Mouse (Mus musculus) embryonic facial prominence, embryonic 15.5 days (tissue): ENCODE data around the gene Hlcs. TPM values are rescaled to one million over a fixed set of nuclear protein-coding genes. Genes with fewer than 3 reads are reported as not detected.
A peak's percentile ranks its signal among the peaks of the same experiment; 100 is the strongest.
"Not testable (repeated sequence)": the region's sequence is repeated elsewhere in the genome, so short reads cannot be mapped to it uniquely, and the experiment has no call there.

Experiments
- ATAC-seq: fragments of 200-750 bp; cut with Nextera tagmentation; 2 replicates; pipeline ENCODE4 v1.8.0; 2017; ENCODE audit warnings: low read depth, moderate TSS enrichment; ENCODE audit not compliant: insufficient number of reproducible peaks, low FRiP score, low TSS enrichment
- H3K27ac ChIP-seq: fragments of 300-500 bp; sonication (generic); replicated peaks from 2 replicates; pipeline ENCODE4 v1.5.1; 2015; ENCODE audit warnings: mild to moderate bottlenecking, inconsistent platforms
- H3K27me3 ChIP-seq: fragments of 300-500 bp; sonication (generic); 2 replicates; pipeline ENCODE4 v1.6.1; 2015; ENCODE audit warnings: inconsistent platforms
- H3K36me3 ChIP-seq: fragments of 300-500 bp; sonication (generic); 2 replicates; pipeline ENCODE4 v1.6.1; 2015; ENCODE audit warnings: mild to moderate bottlenecking, inconsistent platforms
- H3K4me1 ChIP-seq: fragments of 300-500 bp; sonication (generic); 2 replicates; pipeline ENCODE4 v1.6.1; 2015; ENCODE audit warnings: inconsistent platforms
- H3K4me2 ChIP-seq: fragments of 300-500 bp; sonication (generic); replicated peaks from 2 replicates; pipeline ENCODE4 v1.6.1; 2015; ENCODE audit warnings: mild to moderate bottlenecking, inconsistent platforms
- H3K4me3 ChIP-seq: fragments of 300-500 bp; sonication (generic); replicated peaks from 2 replicates; pipeline ENCODE4 v1.5.1; 2015; ENCODE audit warnings: mild to moderate bottlenecking, inconsistent platforms
- H3K9ac ChIP-seq: fragments of 300-500 bp; sonication (generic); 2 replicates; pipeline ENCODE4 v1.6.1; 2015; ENCODE audit warnings: inconsistent platforms
- H3K9me3 ChIP-seq: fragments of 300-500 bp; sonication (generic); replicated peaks from 2 replicates; pipeline ENCODE4 v1.6.1; 2016; ENCODE audit warnings: inconsistent platforms
- WGBS: fragments of 180-500 bp; shearing (Covaris S2); methylation state at CpG from one replicate; pipeline ENCODE4 v1.1.7; 2015; 5-methylcytosine and 5-hydroxymethylcytosine counted together
- polyA plus RNA-seq: library from polyadenylated mRNA; unstranded; fragments of >200 nt; fragmentation: Nextera tagmentation; extraction: Ambion mirVana; gene quantifications from 2 replicates; pipeline ENCODE4 v1.2.1, GENCODE M21; 2015

The Hlcs gene
- polyA plus RNA-seq, 1 experiment from 2014 or later, result 11.1 TPM

DNA sequence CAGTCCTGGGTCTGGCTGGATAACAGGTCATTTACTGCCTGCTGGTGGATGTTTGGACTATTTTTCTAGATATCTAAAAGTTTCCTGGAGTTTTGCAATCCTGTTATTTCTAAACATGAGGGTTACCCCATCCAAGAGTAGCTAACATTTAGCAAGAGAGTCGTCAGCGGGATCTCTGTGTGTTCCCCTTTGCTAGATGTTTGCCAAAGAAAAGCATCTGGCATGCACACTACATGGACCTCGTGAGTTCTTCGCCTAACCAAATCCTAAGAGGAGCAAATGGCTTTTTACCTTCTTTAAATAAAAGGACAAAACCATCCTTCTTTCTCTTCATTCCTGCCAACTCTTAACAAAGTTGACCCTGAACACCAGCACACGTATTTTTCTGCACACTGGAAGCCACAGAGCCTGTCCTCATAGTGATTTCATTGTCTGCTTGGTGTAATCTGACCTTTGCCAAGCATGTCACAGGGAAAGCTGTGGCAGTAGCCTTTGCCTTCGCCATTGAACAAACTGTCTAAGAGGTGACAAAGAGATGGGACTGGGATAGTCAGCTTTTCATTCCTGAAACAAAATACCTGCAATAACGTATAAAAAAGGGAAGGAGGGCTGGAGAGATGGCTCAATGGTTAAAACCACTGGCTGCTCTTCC lies 33.8 kb upstream of the Hlcs start:
- Histone ChIP-seq H3K27me3 (no peaks in the 10 kb centered on the region), H3K27ac (no peak overlapping the region), H3K36me3 (no peaks in the 10 kb centered on the region), H3K4me1 (peaks cover 10% of the 10 kb centered on the region), H3K4me3 (no peak overlapping the region), H3K9ac (no peak overlapping the region), H3K9me3 (no peaks in the 10 kb centered on the region), H3K4me2 (no peak overlapping the region)
- WGBS, result 64% methylated on average over 7 of the region's 7 CpGs
- ATAC-seq, result no peak

DNA sequence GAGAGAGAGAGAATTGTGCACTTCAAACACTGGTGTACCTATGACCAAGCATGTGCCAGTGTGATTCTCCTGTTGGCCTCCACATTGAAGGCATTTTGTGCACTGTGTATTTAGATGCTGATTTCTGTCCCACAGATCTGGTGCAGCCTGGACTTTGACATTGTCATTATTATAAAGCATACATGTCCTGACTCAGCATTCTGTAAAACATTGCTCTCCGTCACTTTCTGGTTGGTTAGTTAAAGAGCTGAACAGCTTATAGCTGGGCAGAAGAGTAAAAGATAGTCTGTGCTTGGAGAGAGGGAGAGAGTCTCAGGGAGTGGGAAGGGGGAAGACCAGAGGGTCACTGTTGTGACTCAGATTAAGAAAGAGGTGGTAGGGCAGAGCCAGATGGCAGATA lies 32.4 kb upstream of the Hlcs start:
- ATAC-seq, result no peak
- Histone ChIP-seq H3K4me2 (no peak overlapping the region), H3K27me3 (no peaks in the 10 kb centered on the region), H3K4me1 (peaks cover 10% of the 10 kb centered on the region), H3K27ac (no peak overlapping the region), H3K36me3 (no peaks in the 10 kb centered on the region), H3K9ac (no peak overlapping the region), H3K9me3 (no peaks in the 10 kb centered on the region), H3K4me3 (no peak overlapping the region)
- WGBS, result 84% methylated on average over 1 of the region's 1 CpGs

DNA sequence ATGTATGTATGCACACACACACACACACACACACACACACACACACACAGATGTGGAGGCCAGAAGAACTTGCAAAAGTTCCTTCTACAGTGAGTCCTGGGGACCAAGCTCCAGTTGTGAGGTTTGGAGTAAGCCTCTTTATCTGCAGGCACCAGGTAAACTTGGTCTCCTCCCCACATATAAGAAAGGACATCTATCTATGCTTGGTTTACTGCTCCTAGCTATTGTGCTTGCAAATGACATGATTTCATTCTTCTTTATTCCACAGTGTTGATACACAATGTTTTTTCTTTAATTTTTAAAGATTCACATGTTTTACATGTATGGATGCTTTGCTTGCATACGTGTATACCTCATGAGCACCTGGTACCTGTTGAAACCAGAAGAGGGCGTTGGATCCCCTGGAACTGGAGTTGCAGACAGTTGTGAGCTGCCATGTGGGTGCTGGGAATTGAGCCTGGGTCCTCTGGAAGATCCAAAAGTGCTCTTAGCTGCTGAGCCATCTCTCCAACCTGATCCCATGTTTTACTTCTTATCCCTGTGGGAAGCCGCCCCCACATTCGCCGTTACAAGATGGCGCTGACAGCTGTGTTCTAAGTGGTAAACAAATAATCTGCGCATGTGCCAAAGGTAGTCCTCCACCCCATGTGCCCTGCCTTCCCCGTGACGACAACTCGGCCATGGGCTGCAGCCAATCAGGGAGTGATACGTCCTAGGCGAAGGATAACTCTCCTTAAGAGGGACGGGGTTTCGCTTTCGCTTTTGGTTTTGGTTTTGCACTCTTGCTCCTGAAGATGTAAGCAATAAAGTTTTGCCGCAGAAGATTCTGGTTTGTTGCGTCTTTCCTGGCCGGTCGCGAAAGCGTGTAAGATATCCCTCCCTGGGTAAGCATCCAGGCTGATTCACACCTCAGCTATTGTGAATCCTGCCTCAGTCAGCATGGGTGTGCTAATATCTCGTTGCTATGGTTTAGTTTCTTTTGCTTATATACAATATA lies 26.1 kb upstream of the Hlcs start:
- not testable (repeated sequence) for H3K27me3 ChIP-seq, H3K9ac ChIP-seq, H3K4me1 ChIP-seq, ATAC-seq, H3K27ac ChIP-seq, H3K4me3 ChIP-seq, H3K36me3 ChIP-seq, H3K9me3 ChIP-seq, H3K4me2 ChIP-seq
- 91% methylated on average over 22 of the region's 22 CpGs for WGBS

DNA sequence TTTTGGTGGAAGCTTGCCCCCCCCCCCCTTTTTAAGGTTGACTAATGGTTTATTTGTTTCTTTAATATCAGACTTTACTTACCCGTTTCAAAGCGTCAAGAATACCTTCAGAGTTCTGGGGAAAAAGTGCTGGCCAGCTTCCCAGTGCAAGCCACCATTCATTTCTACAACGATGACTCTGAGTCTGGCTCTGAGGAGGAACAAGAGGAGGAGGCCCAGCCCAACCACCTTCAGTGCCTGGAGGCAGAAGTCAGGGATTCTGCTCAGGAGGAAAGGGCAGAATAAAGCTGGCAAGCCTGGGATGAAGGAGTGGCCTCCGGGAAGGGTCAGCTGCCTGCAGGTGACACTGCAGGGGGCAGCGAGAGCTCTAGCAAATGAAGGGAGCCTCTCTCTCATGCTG lies 22.3 kb upstream of the Hlcs start:
- no peak overlapping the region for H3K4me3 ChIP-seq
- no peaks in the 10 kb centered on the region for H3K4me1 ChIP-seq
- no peak overlapping the region for H3K27ac ChIP-seq
- no peak for ATAC-seq
- H3K4me2 ChIP-seq, result no peak overlapping the region
- H3K27me3 ChIP-seq, result no peaks in the 10 kb centered on the region
- no peaks in the 10 kb centered on the region for H3K36me3 ChIP-seq
- no peaks in the 10 kb centered on the region for H3K9me3 ChIP-seq
- H3K9ac ChIP-seq, result no peak overlapping the region
- WGBS, result 34% methylated on average over 5 of the region's 5 CpGs

DNA sequence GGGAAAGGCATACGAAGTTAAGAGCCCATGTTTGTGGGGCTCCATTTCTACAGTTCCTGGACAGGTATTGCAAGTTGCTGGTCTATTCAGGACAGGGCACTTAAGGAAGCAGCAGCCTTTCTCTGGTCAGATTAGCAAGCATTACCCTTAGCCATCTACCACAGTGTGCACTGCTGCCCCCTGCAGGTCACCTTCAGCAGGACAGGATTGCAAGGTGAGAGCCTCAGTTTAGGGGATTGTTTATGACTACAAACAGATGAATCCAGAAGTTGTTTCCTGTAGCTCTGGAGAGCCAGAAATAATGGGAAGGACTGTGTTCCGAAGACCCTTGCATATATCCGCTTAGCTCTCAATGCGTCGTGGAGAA lies 18.5 kb upstream of the Hlcs start:
- peaks cover 22% of the 10 kb centered on the region; the same call in 1 of the 2 replicates for H3K4me1 ChIP-seq
- H3K9ac ChIP-seq, result no peak overlapping the region
- H3K4me2 ChIP-seq, result no peak overlapping the region
- no peaks in the 10 kb centered on the region for H3K36me3 ChIP-seq
- H3K4me3 ChIP-seq, result no peak overlapping the region
- no peak overlapping the region for H3K27ac ChIP-seq
- H3K9me3 ChIP-seq, result no peaks in the 10 kb centered on the region
- H3K27me3 ChIP-seq, result peaks cover 13% of the 10 kb centered on the region
- 55% methylated on average over 5 of the region's 5 CpGs for WGBS
- no peak for ATAC-seq

DNA sequence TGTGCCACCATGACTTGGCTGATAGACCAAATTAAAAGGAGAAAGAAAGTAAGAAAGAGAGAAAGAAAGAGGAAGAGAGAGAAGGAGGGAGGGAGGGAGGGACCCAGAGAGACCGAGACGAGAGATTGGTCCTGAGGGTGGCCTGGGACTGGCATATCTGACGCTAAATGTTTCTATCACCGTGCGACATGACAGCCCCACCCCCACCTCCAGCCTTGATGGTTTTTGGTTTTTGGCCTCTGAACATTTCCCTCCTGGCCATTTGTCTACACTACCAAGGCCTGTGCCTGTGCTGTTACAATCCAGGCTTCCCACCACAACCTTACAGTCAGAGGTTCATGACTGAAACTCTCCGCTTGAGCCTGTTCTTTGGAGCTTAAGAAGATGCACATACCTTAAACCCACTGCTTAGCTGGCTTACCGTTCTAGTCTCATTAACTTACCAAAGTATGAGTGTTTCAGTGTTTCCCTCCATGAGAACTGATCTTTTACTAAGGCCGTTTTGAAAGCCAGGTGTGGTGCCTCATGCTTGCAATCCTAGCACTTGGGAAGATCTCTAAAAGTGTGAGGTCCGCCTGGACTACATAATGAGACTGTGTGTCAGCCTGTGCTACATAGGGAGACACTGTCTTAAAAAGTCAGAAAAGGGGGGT lies 18.0 kb upstream of the Hlcs start:
- no peak overlapping the region for H3K4me3 ChIP-seq
- H3K4me2 ChIP-seq, result no peak overlapping the region
- no peak overlapping the region for H3K27ac ChIP-seq
- no peak for ATAC-seq
- H3K9me3 ChIP-seq, result no peaks in the 10 kb centered on the region
- WGBS, result 79% methylated on average over 9 of the region's 9 CpGs
- H3K36me3 ChIP-seq, result no peaks in the 10 kb centered on the region
- no peak overlapping the region for H3K9ac ChIP-seq
- peaks cover 16% of the 10 kb centered on the region for H3K27me3 ChIP-seq
- peaks cover 22% of the 10 kb centered on the region; the same call in 1 of the 2 replicates for H3K4me1 ChIP-seq

DNA sequence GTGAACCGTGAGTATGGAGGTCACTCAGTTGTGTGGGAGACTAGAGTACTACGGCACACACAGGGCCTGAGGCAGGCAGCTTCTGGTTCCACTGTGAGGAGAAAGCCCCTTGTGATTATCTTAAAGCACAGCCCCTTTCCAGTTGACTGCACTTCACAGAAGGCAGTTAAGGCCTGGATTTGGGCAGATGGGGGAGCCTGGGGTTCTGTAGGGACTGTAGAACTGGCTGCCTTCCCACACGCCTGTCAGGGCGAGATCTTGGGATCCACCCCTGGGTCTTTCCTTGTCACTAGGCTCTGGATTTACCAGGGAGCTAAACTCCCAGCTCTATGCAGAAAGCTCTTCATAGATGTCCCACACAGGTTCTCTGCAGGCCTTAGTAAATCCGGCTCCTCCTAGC lies 17.1 kb upstream of the Hlcs start:
- peaks cover 16% of the 10 kb centered on the region for H3K27me3 ChIP-seq
- no peak for ATAC-seq

DNA sequence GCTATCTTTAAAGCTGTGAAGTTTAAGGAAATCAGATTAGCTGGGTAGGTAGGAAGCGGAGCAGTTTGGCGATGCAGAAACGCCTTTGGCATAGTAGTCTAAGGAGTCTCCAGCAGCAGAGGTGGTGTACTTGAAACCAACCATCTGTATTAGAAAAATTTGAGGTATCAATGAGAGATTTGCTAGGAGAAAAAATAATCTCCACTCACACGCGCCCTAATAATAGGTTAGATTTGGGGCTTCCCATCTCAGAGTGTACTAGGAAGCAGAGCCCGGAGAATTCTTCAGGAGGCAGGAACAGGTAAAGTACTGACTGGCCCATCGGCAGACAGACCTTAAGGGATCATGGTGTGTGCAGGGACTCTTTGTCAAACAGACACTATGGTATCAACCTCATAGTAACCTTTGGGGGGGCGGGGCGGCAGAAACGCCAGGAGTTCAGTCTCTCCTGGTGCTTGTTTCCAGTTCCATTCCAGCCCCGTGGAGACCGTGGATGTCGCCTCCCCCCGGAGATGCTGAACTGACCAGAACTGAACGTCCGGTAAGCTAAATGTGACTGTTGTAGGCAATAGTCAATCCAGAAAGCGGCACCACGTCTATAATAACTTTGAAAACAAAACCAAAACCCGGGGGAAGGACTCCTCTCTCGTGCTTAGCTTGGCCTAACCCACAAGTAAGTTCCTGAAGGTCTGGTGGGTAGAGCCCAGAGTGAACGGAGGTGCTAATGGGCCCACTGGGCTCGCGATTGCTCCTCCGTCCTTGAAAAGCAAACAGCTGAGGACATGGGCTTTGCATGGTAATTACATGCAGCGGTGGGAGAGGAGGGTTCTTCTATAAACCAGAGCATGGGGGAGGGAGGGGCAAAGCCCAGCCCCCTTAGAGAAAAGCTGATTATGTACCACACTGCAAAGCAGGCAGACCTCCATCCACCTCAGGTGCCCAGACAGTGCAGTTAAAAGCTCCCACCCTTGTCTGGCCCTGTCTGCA lies 15.8 kb upstream of the Hlcs start:
- Histone ChIP-seq H3K27me3 (peaks cover 20% of the 10 kb centered on the region), H3K27ac (no peak overlapping the region), H3K9me3 (no peaks in the 10 kb centered on the region), H3K4me3 (peak overlapping the region; percentile 48), H3K4me2 (peak overlapping the region; percentile 84), H3K36me3 (no peaks in the 10 kb centered on the region), H3K4me1 (peaks cover 22% of the 10 kb centered on the region; the same call in 1 of the 2 replicates), H3K9ac (no peak overlapping the region)
- 9% methylated on average over 25 of the region's 25 CpGs for WGBS
- ATAC-seq, result no peak

More for the DNA sequence above, 17.1 kb upstream of the Hlcs start:
- Histone ChIP-seq H3K36me3 (no peaks in the 10 kb centered on the region), H3K4me3 (no peak overlapping the region), H3K4me1 (peaks cover 22% of the 10 kb centered on the region; the same call in 1 of the 2 replicates), H3K4me2 (no peak overlapping the region), H3K27ac (no peak overlapping the region), H3K9ac (no peak overlapping the region), H3K9me3 (no peaks in the 10 kb centered on the region)
- WGBS, result 55% methylated on average over 5 of the region's 5 CpGs

DNA sequence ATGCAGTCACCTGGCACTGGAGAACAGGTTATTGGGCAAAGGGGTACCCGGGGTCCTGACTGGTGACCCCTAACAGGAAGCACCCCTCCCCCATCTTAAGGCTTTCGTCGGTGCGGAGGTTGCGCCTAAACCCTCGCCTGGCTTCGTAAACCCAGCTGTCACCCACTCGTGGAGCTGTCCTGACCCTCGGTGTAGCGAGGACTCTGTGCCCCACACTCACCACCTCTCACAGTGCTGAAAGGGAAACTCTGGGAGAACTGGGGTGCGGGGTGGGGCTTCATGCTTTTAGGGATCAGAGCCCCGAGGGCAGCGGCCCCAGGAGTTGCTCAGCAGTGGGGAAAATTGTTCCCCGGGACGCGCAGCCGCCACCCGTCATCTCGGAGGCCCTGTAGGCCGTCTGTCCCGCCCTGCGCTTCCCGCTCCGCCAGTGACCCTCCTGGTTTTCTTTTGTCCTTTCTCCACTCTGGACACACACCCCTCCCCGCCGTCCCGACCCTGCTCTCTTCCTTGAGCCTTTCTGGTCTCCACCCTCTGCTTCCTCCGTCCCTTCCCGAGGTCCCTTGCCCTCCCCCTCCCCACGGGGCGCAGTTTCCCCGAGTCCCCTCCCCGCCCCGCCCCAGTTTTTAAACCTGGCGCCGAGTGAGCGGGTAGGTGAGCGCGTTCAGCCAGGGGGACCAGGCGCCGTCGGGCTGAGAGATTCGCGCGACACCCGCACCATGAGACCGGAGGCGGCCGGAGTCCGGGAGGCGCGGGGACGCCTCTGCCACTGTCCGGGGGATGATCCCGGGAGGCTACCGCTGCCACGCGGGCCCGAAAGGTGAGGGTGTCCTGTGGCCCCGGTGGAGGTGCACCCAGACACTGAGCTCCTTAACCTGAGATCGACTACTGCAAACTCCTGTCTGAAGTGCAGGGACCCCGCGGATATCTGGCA lies 14.7 kb upstream of the Hlcs start, which contains the start of gene Ripply3:
Gene Ripply3, plus strand, starts transcription at position 640 of the 931 bp plus-strand sequence.
- Histone ChIP-seq H3K27me3 (peaks cover 20% of the 10 kb centered on the region), H3K27ac (no peak within 1 kb of the TSS)
- 0 out of 2 replicates have a peak, but pooled peaks have one; percentile 23 for ATAC-seq

More for the DNA sequence above, 14.7 kb upstream of the Hlcs start, which contains the start of gene Ripply3:
- WGBS, result 1% methylated on average over 63 of the region's 63 CpGs
- no peaks in the 10 kb centered on the region for H3K9me3 ChIP-seq
- peak within 1 kb of the TSS; percentile 28 for H3K9ac ChIP-seq
- no peaks in the 10 kb centered on the region for H3K36me3 ChIP-seq
- H3K4me3 ChIP-seq, result peak within 1 kb of the TSS; percentile 48
- H3K4me2 ChIP-seq, result peak within 1 kb of the TSS; percentile 84
- peaks cover 22% of the 10 kb centered on the region; the same call in 1 of the 2 replicates for H3K4me1 ChIP-seq
